Comparison of ENCODE assay signal across 8 mouse cellular contexts in genomic region chr3:38884276-38884675, GRCm38 (mm10). TPM values are rescaled to one million over a fixed set of nuclear protein-coding genes. Genes with fewer than 3 reads are reported as not detected.
DNase-seq lines count a peak whose midpoint lies in the region; ATAC-seq and TF ChIP-seq lines count a peak whose summit lies in the region.

No protein-coding gene starts in this region.

- peak overlapping the region; percentile 45; the same call in 1 of the 2 replicates for H3K9ac ChIP-seq in hindbrain, embryonic 11.5 days (ENCODE audit: low read depth, low read length)
- no peak overlapping the region; the same call in 1 of the 2 replicates for H3K9ac ChIP-seq in lung, embryonic 14.5 days

- peak overlapping the region; percentile 97 for H3K4me2 ChIP-seq in hindbrain, embryonic 11.5 days (replicated peaks; ENCODE audit: low read depth, low read length)
- H3K4me2 ChIP-seq in lung, embryonic 14.5 days = peak overlapping the region; percentile 96

- peak; percentile 6; the same call in 1 of the 2 replicates for ATAC-seq in hindbrain, embryonic 11.5 days (ENCODE audit: low FRiP score)
- ATAC-seq in lung, embryonic 14.5 days (ENCODE audit: insufficient read depth) = peak; percentile 26; the same call in 1 of the 2 replicates

- peak overlapping the region; percentile 83 for H3K4me3 ChIP-seq in hindbrain, embryonic 11.5 days (ENCODE audit: low read depth, low read length)
- peak overlapping the region; percentile 79 for H3K4me3 ChIP-seq in lung, embryonic 14.5 days (ENCODE audit: low read depth, low read length)

- no peaks in the 10 kb centered on the region for H3K27me3 ChIP-seq in hindbrain, embryonic 11.5 days (ENCODE audit: control insufficient read depth, insufficient read depth, low read length)
- no peaks in the 10 kb centered on the region; the same call in 1 of the 2 replicates for H3K27me3 ChIP-seq in lung, embryonic 14.5 days (ENCODE audit: insufficient read depth, low read length)

- H3K9me3 ChIP-seq in hindbrain, embryonic 11.5 days (ENCODE audit: control insufficient read depth, low read length) = no peaks in the 10 kb centered on the region
- H3K9me3 ChIP-seq in lung, embryonic 14.5 days (ENCODE audit: low read depth, low read length) = no peaks in the 10 kb centered on the region

- WGBS in hindbrain, embryonic 11.5 days = 0% methylated on average over 6 of the region's 6 CpGs
- WGBS in lung, embryonic 14.5 days = 0% methylated on average over 6 of the region's 6 CpGs

- peak; percentile 69 for DNase-seq in ES-CJ7 (ENCODE audit: low read depth, low spot score)
- peak; percentile 60 for DNase-seq in cerebellum, adult 9-10 months
- DNase-seq in frontal cortex, postnatal 10 days (ENCODE audit: low spot score in 2 of 2) = peak; percentile 66 to 83
- peak; percentile 94 for DNase-seq in hindbrain, embryonic 11.5 days (ENCODE audit: low spot score)
- DNase-seq in layer of hippocampus, adult 9-10 months (ENCODE audit: low spot score) = peak; percentile 87
- DNase-seq in lung, embryonic 14.5 days = peak; percentile 98
- DNase-seq in ovary, adult 18-20 months (ENCODE audit: low spot score) = peak; percentile 34
- peak; percentile 31 to 79 for DNase-seq in thymus, postnatal 10 days (ENCODE audit: low spot score in 2 of 2)

- H3K27ac ChIP-seq in hindbrain, embryonic 11.5 days (ENCODE audit: low read depth, low read length) = peak overlapping the region; percentile 91
- H3K27ac ChIP-seq in lung, embryonic 14.5 days (ENCODE audit: low read depth) = 0 out of 2 replicates have a peak overlapping the region, but pooled peaks have one; percentile 13

- peak; percentile 91 for TF ChIP-seq CTCF in lung, embryonic 14.5 days (IDR thresholded peaks at IDR 0.05; ENCODE audit: low read depth)

- H3K36me3 ChIP-seq in hindbrain, embryonic 11.5 days (ENCODE audit: control insufficient read depth, insufficient read depth, low read length) = 0 out of 2 replicates have a peak, but pooled peaks cover 1% of the 10 kb centered on the region
- peaks cover 2% of the 10 kb centered on the region; the same call in 1 of the 2 replicates for H3K36me3 ChIP-seq in lung, embryonic 14.5 days (ENCODE audit: insufficient read depth)

- H3K4me1 ChIP-seq in hindbrain, embryonic 11.5 days (replicated peaks; ENCODE audit: control insufficient read depth, insufficient read depth, low read length) = peaks cover 3% of the 10 kb centered on the region; the same call in 1 of the 2 replicates
- peaks cover 10% of the 10 kb centered on the region for H3K4me1 ChIP-seq in lung, embryonic 14.5 days (ENCODE audit: insufficient read depth)

RNA-seq across cellular contexts. Expression of gene Fat4, which starts 2.5 kb away (rescaled TPM):
- polyA plus RNA-seq in hindbrain, embryonic 11.5 days (2014; fragmentation: Nextera tagmentation; extraction: Ambion mirVana) = 13.5 and 15.2 TPM in 2 replicates
- polyA plus RNA-seq in lung, embryonic 14.5 days (2014; fragmentation: Nextera tagmentation; extraction: Ambion mirVana) = 9.3 and 9.7 TPM in 2 replicates

Comparison
In these comparisons a context has a peak if more than half of its experiments do, and no peak if none do; other contexts are left out.
1. Peak in every context shown above with its lines: DNase-seq, ATAC-seq, H3K4me3 ChIP-seq and H3K27ac ChIP-seq.
2. DNase-seq: peak in every context shown above with its lines; median percentile 98 in lung, embryonic 14.5 days; 94 in hindbrain, embryonic 11.5 days; 87 in layer of hippocampus, adult 9-10 months; 74 in frontal cortex, postnatal 10 days; 69 in ES-CJ7; 60 in cerebellum, adult 9-10 months; 55 in thymus, postnatal 10 days; 34 in ovary, adult 18-20 months.